Mouse (Mus musculus) megakaryocyte, adult 5-6 weeks (primary cell): ENCODE measurements around the gene Hck. TPM values are rescaled to one million over a fixed set of nuclear protein-coding genes. Genes with fewer than 3 reads are reported as not detected.

ENCODE experiments used
- ATAC-seq: 2 replicates; pipeline ENCODE4 v1.8.0; 2016; ENCODE audit warnings: mild to moderate bottlenecking, inconsistent platforms; ENCODE audit not compliant: poor library complexity, severe bottlenecking
- total RNA-seq, 2 experiments: library from RNA; stranded (forward) in 1 of 2; stranded (reverse) in 1 of 2; fragments of 153-499, 151-499 nt in 1 of 2; fragments of 221-1000, 200-1000 nt in 1 of 2; gene quantifications; 2 replicates each; pipeline versions ENCODE4 v1.2.3 to v1.2.4; 2015 to 2017

The Hck gene
- total RNA-seq, 2 experiments from 2014 or later, result 212 to 282 TPM

DNA sequence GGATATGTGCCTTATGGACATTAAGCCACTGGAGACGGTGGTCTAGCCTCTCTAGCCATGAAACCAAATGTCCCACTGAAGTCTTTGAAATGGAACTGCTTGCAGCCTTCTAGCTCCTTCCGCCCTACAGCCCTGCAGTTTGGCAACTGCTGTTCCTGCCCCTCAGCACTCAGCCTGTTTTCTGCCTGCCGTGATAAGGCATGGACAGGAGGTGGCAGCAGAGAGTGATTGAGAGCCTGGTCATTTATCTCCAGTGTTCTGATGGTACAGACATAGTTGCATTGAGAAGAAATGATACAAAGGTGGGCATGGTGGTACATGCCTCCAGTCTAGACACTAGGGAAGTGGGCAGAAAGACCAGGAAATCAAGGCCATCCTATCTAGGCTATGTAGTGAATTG is 39.4 kb downstream of the Hck start:
- ATAC-seq, result peak; percentile 84

DNA sequence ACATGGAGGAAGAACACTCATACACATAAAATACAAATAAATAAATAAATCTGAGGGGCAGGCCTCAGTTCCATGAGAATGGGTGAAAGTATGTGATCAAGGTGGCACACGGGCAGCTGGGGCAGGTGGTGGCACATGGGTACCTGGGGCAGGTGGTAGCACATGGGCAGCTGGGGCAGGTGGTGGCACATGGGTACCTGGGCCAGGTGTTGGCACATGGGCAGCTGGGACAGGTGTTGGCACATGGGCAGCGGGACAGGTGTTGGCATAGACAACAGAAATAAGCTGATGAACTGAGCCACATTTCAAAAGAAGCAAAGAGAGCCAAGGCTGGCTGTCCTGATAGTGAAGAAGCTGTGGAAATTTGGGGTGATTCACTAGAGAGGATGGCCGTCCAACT is 41.5 kb downstream of the Hck start:
- no peak for ATAC-seq

- ATAC-seq, result no peak
Measured at GRCm38 (mm10) chr2:153151026-153151425, 42.8 kb downstream of the Hck start.

DNA sequence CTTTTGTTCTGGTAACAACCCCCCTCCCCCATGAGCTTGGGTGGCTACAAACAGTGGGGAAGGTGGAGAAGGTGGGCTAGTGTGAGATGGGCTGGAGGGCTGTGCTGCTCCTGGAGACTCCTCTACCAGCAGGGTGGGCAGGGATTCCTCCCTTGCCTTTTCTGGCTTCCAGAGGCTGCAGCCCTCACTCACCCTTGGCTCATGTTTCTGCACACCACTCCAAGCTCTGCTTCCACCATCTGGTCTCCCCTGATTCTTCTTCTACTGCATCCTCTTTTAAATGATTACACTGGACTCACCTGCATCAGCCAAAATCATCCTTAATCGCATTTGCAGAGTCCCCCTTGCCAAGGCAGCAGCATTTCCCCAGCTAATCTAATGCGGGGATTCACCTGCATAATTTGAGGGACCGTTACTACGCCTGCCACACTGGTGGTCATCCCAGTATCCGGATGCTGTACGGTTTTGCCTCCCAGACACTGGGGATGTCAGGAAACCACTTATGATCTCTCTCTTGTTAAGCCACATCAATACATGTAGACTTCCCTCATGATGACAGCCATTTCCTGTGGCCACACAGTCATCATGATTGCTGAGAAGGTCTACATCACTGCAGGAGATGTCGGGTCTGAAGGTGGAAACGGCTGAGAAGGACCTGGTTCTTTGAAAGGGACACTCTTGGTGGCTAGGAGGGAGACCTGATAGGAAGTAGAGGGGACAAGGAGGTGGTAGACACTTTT is 43.8 kb downstream of the Hck start:
- peak; percentile 37 for ATAC-seq

DNA sequence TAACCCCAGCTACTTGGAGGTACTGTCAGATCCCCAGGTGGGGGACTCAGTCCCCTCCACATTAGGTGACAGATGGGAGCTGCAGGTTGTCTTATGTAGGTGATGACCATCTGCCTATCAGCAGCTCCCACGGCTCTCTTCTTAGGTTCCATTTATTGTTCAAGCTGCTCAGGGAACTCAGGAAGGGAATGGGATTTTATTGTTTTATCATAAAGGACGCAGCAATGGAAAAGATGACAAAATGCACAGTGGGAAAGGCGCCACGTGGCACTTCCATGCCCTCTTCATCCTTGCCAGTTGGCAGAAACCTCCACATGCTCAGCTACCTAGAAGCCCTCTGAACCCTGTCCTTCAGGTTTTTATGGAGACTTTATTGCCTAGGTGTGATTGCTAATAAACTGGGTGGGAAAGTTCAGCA is 44.8 kb downstream of the Hck start:
- no peak for ATAC-seq

DNA sequence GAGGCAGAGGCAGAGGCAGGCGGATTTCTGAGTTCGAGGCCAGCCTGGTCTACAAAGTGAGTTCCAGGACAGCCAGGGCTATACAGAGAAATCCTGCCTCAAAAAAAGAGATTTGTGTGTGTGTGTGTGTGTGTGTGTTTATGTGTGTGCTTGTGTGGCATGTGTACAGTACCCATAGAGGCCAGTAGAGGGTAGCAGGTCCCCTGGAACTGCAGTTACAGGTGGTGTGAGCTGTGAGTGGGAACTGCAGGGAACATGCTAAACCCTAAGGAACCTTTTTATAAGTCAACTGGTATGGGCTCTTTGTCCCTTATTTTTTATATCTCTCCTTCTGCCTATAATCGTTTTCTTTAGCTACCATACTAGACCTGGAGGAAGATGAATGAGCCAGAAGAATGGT is 49.0 kb downstream of the Hck start:
- no peak for ATAC-seq

DNA sequence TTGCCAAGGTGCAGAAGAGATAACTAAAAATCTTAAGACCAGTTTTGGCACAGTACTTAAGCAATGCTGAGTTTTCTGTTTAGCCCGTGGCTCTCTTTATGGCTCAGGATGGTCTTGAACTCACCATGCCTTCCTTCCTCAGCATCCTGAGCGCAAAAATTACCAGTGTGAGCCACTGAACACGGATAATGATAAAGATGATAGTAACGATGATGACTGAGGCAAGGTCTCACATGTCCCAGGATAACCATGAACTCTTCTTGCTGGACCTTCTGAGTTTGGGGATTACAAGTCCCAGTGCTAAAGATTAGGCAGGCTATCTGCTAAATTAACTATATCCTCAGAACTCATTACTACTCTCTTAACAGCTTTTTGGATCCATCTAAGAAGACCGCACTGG is 51.9 kb downstream of the Hck start:
- ATAC-seq, result no peak

DNA sequence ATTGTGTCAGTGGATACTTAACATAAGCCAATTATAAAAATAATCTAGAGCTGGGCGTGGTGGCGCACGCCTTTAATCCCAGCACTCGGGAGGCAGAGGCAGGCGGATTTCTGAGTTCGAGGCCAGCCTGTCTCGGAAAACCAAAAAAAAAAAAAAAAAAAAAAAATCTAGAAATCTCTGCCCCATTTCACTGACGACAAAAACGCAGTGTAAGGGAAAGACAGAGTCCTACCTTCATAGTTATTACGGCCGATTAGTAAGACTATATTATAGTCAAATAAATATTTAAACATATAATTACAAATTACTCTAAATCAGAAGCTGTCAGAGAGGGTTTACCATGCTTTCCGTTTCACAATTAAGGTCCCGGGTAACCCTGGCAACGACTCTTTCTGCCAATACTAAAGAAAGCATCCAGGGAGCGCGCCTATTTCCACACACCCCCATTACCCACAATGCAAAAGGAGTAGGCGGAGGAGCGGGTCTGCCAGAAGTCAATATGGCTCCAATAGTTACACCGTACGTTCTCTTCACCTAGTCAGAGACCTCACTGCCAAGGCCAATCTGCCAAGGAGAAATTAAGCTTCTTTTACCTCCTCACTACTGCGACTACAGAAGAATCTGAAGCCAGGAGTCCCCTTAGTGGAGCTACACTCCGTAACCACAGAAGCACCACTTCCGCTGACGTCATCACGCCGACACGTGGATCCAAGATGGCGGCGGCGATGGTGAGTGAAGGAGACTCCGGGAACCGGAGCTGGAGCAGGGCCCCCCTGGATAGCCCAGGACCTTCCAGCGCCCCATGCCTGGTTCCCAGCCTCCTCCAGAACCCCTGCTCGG is 52.8 kb downstream of the Hck start, which contains the start of gene Tm9sf4:
Tm9sf4 (plus strand) TSS at position 460 of the 840 bp plus-strand sequence.
- ATAC-seq, result peak; percentile 87

GRCm38 (mm10) chr2:153161684-153162080 is 53.4 kb downstream of the Hck start:
- ATAC-seq, result peak; percentile 53

DNA sequence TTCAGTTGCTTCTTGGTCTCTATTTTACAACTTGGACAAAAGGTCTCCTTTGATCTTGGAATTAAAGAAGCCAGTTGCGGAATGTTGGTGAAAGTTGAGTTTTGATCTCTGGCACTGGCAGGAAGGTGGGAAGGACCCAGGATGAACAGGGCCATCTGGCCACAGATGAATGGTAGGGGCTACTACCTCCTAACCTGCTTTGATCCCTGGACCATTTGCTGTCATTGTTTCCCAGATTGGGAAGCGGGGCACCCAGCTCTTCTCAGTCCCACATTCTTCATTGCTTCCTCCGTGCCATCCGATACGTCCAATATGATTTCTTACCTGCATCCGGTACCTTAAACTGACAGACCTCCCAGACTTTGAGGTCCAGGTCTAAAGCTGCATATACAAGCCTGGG is 58.9 kb downstream of the Hck start:
- no peak for ATAC-seq

DNA sequence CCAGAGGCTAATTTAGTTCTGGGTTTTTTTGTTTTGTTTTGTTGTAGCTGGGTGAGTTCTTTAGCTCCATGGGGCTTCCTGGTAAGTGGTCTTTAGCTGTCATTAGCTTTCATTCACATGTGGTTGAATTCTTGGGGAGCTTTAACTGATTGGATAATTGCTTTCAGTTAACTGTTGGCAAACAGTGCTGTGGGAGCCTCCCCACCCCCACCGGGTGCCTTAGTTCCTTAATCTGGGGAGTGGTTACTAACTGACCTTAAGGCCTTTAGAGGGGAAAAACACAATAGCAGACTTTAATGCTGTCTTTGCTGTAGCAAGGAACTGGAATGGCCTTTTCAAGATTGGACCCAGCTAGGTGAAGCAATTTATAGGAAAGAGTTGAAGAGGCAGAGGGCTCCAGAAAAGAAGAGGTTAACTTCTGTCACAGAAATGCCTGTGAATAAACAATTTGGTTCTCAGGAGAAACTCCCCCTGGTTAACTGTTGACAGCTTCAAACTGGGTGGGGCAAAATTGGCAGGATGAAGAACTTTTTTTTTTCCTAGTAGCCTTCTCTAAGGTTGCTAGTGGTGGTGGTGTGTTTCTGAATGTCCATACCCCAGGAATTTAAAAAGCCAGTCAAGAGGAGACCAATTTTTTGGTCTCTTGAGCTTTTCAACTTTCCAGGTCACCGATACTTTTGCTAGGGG is 60.0 kb downstream of the Hck start:
- ATAC-seq, result peak; percentile 56

DNA sequence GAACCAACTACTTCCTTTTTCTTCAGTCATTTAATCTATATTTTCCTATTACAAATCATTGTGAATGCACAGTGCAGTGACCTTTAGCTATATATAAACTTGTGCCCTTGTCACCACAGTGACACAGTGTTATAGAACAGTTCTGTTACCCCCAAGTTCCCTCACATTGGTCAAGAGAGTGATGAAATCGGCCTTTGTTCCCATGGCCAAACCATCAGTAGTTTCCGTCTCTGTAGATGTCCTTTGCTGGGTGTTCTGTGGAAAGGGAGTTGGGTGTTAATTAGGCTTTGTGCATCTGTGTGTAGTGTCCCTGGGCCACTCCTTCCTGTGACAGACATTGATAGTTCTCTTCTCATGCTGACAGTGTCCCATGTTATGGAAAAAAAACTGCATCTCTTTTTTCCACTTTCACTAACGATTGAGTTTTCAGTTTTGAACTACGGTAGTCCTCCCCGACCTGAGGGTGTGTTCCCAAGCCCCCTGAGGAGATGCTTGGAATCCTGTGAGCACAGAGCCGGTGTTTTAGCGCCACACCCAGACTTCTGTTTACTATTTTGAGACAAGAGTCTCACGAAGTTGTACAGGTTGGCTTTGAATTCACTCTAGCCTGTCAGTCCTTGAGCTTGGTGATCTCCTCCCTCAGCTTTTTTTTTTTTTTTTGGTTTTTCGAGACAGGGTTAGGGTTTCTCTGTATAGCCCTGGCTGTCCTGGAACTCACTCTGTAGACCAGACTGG is 62.4 kb downstream of the Hck start:
- peak; percentile 85 for ATAC-seq

GRCm38 (mm10) chr2:153171966-153172365 is 63.7 kb downstream of the Hck start:
- ATAC-seq, result no peak

GRCm38 (mm10) chr2:153175995-153176570 is 67.8 kb downstream of the Hck start:
- no peak for ATAC-seq

DNA sequence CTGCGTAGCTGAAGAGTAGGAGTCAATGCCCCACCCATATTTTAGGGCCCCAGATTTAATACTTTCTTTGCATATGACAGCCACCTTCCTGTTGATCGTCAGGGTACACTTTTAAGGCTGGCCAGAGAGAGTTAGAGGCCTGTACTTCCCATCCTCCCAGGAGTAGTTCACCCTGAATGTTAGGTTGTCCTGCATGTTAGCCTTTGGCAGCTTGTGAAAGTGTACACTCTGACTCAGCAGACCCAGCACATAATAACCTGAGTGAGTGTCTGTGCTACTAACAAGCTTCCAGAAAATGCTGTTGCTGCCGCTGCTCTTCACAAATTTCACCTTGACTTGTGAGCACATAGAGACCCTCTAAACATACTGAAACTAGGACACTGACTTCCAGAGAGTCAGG is 68.9 kb downstream of the Hck start:
- ATAC-seq, result no peak

- no peak for ATAC-seq
Measured at GRCm38 (mm10) chr2:153179126-153179860, 71.0 kb downstream of the Hck start.

GRCm38 (mm10) chr2:153179961-153180360 is 71.7 kb downstream of the Hck start:
- no peak for ATAC-seq

DNA sequence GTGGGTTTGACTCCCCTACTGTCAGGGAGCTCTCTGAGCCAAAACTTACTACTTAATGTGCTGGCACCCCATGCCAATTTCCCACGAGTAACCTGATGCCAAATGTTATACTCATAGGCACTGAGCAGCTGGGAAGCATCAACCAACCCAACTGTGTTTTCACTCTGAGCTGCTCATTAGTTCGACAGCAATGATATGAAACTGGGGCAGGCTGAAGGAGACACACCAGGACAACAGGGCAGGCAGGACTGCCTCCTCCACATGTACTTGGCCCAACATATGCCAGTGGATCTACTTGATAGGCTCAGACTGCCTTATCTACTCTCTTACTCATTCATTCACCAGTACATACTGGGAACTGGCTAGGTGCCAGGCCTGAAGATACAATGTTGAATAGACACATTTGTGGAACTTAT is 77.9 kb downstream of the Hck start:
- no peak for ATAC-seq

GRCm38 (mm10) chr2:153187848-153188247 is 79.6 kb downstream of the Hck start:
- ATAC-seq, result no peak

DNA sequence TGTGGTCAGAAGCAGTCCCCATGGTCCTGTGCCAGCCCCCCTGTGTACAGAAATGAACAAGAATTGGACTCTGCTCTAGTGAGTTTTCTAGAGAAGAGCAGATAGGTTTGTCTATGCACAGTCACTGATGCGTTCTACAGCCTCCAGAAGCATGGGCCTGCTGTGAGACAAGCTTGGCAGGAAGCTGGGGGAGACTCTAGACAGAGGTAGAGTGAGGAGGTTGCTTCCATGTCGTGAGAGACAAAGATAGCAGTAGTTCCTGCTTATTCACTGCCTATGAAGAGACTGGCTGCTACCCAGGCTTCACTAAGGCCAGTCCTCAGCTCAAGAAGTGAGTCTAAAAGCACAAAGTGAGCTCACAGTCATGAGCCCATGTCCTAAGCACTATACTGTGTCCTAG is 83.0 kb downstream of the Hck start:
- ATAC-seq, result no peak
